Mouse (Mus musculus) ovary, adult 18-20 months (tissue): Measurements from ENCODE around the gene Cxcl12.
A peak's percentile ranks its signal among the peaks of the same experiment; 100 is the strongest.

Experiments used
- DNase-seq: peaks from one replicate; pipeline ENCODE4 v3.0.0; 2022; ENCODE audit warnings: low spot score, mixed read lengths

The Cxcl12 gene

DNA sequence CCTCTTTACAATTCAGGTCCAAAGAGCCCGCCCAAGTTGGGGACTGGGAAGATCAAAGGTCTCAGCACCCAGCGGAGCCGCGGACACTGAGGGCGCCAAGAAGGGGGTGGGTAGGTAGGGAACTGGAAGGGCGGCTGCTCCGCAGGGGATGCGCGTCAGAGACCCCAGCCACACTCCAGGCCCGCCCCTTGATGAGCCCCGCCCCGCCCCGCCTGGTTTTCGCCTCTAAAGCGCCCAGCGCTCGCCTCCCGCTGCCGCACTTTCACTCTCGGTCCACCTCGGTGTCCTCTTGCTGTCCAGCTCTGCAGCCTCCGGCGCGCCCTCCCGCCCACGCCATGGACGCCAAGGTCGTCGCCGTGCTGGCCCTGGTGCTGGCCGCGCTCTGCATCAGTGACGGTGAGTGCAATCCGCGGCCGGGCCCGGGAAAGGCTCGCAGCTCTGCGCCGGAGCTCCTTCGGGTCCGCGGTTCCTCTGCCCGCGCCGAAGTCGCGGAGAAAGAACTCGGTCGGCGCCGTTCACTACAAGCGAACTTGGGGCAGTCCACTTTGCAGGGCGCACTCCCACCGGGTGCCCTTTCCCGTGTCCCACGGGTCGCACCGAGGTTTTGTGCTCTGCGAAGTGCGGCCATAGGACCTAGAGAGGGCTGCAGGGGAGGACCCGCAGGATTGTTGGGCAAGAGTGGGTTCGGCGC, at the start of gene Cxcl12:
Cxcl12 (plus strand) TSS at position 215 of the 691 bp plus-strand sequence.
- DNase-seq, result peak; percentile 62

DNA sequence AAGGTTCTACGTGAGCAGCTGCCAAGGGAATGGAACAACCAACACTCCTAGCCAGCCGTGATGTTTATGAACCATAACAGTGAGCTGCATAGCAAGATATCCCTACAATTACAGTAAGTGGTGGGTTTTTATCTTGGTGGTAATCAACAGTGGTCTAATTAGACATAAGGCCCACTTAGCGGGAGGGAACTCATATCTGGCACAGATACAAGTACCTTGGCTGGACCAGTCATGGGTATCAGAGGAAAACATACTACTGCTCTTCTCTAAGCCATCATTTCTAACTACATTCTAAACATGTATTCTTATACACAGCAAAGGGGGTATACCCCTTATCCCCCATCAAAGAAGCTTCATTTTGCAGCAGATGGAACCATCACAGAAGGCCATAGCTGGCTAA, 46.3 kb upstream of the Cxcl12 start:
- no peak for DNase-seq

DNA sequence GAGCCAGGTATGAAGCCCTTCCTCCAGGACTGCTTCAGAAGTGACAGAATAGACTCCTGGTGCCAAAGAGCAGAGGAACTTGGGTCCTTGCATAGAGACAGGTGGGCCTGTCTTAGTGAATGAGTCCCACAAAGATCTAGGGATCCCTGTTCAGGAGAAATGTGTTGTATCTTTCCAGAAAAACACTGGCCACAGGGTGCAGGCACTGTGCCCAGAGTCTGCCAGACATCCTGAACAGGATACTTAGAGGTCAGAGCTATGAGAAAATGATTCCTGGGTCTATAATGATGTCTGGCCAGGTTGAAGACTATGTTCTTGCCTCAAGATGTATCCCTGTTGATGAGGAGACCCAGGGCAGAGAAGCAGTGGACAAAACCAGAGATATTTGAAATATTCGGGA, 42.0 kb upstream of the Cxcl12 start:
- DNase-seq, result no peak

DNA sequence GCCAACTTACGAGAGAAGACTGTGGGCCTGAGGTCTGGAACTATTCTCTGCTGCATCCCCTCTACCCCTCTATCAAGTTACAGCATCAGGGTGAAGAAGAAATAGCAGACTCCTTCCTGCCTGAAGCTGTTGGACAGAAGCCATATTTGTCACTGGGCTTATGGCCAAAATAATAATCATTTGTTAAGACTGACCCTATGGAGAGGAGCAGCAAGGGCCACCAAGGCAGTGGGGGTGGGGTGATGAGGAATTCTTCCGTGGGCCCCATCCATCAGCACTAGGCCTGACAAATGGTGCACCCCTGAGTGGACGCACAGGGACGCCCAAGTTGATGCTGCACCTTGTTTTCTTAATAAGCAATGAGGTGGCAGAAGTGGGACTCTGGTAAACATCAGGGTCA, 38.9 kb upstream of the Cxcl12 start:
- DNase-seq, result no peak

DNA sequence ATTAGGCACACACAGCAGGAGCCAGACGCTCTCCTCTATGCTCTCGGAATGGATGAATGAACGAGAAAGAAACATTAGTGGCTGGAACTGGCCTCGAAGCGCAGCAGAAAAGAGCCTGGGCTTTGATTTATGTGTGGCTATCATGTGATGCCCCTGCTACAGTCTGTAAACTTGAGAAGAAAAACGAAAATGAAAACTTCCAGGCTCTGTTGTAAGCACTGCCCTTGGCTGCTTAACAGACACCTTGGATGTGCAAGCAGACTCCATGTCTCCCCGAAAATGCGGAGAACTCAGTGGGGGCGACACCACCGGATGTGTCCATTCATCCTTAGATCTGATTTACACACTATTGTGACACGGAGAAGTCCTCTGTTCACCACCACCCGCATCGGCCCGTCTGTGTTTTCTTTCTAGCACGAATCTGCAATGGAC, 37.6 kb upstream of the Cxcl12 start:
- DNase-seq, result no peak

GRCm38 (mm10) chr6:117134526-117134925, 33.8 kb upstream of the Cxcl12 start:
- no peak for DNase-seq

DNA sequence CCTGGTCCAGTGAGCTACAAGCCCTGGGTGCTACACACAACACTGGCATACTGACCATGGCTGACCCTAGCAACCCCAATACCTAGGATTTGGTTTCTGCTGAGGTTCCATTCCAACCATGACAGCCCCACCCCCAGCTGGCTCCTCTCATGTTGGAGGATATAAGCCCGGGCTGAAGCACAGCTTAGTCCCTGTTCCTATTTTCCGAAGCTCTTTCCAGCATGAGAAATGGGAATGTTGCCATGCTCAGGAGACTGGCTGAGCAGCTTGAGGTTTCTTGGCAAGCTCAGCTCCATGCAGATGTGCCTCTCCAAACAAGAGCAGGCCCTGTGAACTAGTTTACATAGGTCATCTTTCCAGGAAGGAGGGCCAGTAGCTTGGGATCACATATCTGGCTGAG, 30.6 kb upstream of the Cxcl12 start:
- no peak for DNase-seq

DNA sequence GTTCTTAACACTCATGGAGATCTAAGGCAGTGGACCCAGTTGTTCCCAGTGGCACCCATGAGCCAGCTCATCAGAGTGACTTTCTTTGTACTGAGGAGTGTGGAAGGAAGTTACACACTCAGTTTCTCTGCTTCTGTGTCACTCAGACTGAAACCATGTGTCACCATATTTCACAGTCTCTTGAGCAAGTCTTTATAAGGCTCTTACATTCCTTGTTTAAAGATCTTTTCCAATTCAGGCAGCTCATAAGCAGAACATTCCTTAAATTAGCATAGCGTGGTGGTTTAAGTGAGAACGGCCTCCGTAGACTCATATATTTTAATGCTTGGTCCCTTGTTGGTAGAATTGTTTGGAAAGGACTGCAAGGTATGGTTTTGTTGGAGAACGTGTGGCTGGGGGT, 27.4 kb upstream of the Cxcl12 start:
- DNase-seq, result no peak

GRCm38 (mm10) chr6:117146951-117147350, 21.4 kb upstream of the Cxcl12 start:
- no peak for DNase-seq

DNA sequence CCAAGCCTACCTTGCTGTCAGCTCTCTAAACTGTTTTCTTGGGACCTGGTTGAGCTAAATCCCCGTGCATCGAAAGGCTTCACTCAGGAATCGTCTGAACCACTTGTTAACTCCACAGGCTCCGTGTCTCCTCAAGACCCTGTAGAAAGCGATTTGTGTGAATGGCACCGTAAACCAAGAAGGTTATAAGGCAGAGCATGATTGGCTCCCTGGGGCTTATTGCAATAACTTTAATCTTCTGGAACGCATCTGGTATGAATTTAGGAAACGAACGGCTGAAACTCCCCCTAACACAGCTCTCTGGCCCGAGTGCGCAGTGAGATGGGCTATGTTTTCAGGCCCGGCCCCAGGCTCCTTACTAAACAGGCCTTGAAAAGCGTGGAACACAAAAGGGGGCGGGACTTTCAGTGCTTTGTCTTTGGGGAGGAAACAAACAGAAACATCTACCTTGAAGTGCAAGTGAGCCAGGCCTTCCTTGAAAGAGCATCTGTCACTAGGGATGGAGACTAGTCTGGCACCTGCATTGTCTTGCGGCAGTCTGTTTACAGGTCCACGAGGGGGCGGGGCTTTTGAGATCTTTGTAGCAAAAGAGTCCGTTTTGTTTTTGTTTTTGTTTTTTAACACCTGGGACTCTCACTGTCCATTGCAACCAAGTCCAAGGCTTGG, 16.7 kb upstream of the Cxcl12 start:
- no peak for DNase-seq

DNA sequence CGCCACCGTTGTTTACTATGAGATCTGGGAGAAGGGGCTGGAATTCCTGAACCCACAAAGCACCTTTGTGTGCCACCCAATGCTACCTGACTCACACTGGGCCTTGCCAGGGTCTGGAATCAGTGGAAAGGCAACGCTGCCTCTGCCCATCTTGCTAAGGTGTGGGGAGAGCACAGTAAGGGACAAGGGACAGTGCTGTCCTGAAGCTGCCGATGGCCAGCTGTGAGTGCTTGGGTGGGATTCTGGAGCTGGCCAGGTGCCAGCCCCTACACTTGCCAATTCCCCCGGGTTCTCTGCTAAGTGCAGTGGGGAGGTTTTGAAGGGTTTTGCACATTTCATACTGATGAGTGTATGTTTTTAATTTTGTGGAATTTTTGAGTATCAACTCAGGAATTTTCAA, 15.3 kb upstream of the Cxcl12 start:
- DNase-seq, result no peak

- DNase-seq, result no peak
Measured at GRCm38 (mm10) chr6:117156846-117157245, 11.5 kb upstream of the Cxcl12 start.

GRCm38 (mm10) chr6:117159710-117160690, 8.3 kb upstream of the Cxcl12 start:
- DNase-seq, result no peak

DNA sequence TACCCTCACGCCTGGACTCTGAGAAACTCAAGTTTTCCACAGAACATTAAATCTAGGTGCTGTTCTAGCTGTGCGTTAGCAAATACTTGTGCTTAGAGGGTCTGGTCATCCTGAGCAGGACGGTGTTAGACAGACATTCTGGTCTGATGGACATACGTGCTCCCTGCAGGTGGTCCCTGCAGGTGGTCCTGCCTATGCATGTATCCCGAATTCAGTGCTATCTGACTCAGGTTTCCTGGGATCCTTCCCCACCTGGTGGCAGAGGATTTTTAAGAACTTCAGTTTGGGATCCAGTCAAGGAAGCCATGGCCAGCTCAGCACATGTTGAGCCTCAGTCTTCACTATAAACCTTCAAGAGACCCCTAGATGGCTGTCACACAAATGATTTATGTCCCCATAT, 4.8 kb upstream of the Cxcl12 start:
- DNase-seq, result no peak

- peak; percentile 63 for DNase-seq
Measured at GRCm38 (mm10) chr6:117166581-117167425, 1.5 kb upstream of the Cxcl12 start.

- no peak for DNase-seq
Measured at GRCm38 (mm10) chr6:117167426-117167730, 957 bp upstream of the Cxcl12 start.

GRCm38 (mm10) chr6:117169051-117169909, 945 bp downstream of the Cxcl12 start:
- DNase-seq, result no peak

GRCm38 (mm10) chr6:117169910-117170747, 1.8 kb downstream of the Cxcl12 start:
- no peak for DNase-seq

DNA sequence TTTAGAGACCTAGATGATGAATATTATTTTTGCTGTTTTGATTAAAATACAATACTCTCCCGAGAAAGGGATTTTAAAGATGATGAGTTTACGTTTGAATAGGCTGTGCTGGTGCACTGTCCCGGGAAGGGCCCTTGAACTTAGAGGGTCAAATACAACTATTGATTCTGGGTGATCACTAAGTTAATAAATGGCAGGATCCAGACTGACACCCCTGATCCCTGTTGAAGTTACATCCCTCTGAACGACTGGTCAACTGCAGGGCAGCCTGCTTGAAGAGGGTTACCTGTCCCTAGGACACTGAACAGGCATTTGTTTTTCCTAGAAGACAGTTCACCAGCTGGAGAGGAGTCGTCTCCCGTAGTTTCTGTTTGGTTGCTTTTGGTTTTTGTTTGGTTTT, 4.0 kb downstream of the Cxcl12 start:
- DNase-seq, result no peak

GRCm38 (mm10) chr6:117173876-117174275, 5.5 kb downstream of the Cxcl12 start:
- DNase-seq, result peak; percentile 42
